Mouse (Mus musculus) liver, embryonic 11.5 days (tissue): ENCODE data around the gene Taldo1. TPM values are rescaled to one million over a fixed set of nuclear protein-coding genes. Genes with fewer than 3 reads are reported as not detected.
"Not testable (repeated sequence)": the region's sequence is repeated elsewhere in the genome, so short reads cannot be mapped to it uniquely, and the experiment has no call there.

ENCODE experiments used
- ATAC-seq: fragments of 200-750 bp; cut with Nextera tagmentation; replicated peaks from 2 replicates; pipeline ENCODE4 v1.8.0; 2017; ENCODE audit warnings: moderate number of reproducible peaks, mild to moderate bottlenecking, moderate TSS enrichment, moderate library complexity; ENCODE audit not compliant: low FRiP score
- DNase-seq: peaks from one replicate; pipeline ENCODE4 v3.0.0-alpha.2; 2017; ENCODE audit warnings: low spot score
- H3K27ac ChIP-seq: fragments of 300-500 bp; sonication (generic); 2 replicates; pipeline ENCODE4 v1.5.1; 2014; ENCODE audit warnings: mild to moderate bottlenecking, low read depth, low read length, control low read depth
- H3K27me3 ChIP-seq: fragments of 300-500 bp; sonication (generic); replicated peaks from 2 replicates; pipeline ENCODE4 v1.6.1; 2014; ENCODE audit warnings: low read length, mixed read lengths; ENCODE audit not compliant: control insufficient read depth, insufficient read depth
- H3K36me3 ChIP-seq: fragments of 300-500 bp; sonication (generic); 2 replicates; pipeline ENCODE4 v1.6.1; 2014; ENCODE audit warnings: mild to moderate bottlenecking, low read length, moderate library complexity, mixed read lengths; ENCODE audit not compliant: control insufficient read depth, insufficient read depth
- H3K4me1 ChIP-seq: fragments of 300-500 bp; sonication (generic); replicated peaks from 2 replicates; pipeline ENCODE4 v1.6.1; 2014; ENCODE audit warnings: low read length, mixed read lengths; ENCODE audit not compliant: control insufficient read depth, insufficient read depth
- H3K4me2 ChIP-seq: fragments of 300-500 bp; sonication (generic); 2 replicates; pipeline ENCODE4 v1.6.1; 2014; ENCODE audit warnings: mild to moderate bottlenecking, control low read depth, moderate library complexity
- H3K4me3 ChIP-seq: fragments of 300-500 bp; sonication (generic); 2 replicates; pipeline ENCODE4 v1.5.1; 2014; ENCODE audit warnings: low read depth, low read length, control low read depth
- H3K9ac ChIP-seq: fragments of 300-500 bp; sonication (generic); 2 replicates; pipeline ENCODE4 v1.6.1; 2014; ENCODE audit warnings: low read depth, low read length, control low read depth
- H3K9me3 ChIP-seq: fragments of 300-500 bp; sonication (generic); 2 replicates; pipeline ENCODE4 v1.6.1; 2016; ENCODE audit warnings: low read length, inconsistent platforms, mixed read lengths; ENCODE audit not compliant: control insufficient read depth
- WGBS: fragments of 180-500 bp; shearing (Covaris S2); extraction: QIAGEN DNeasy Blood & Tissue Kit; methylation state at CpG from one replicate; pipeline ENCODE4 v1.1.7; 2014; 5-methylcytosine and 5-hydroxymethylcytosine counted together
- polyA plus RNA-seq: library from polyadenylated mRNA; unstranded; fragments of >200 nt; fragmentation: Nextera tagmentation; extraction: Ambion mirVana; gene quantifications from 2 replicates; pipeline ENCODE4 v1.2.1, GENCODE M21; 2014

Gene Taldo1
- polyA plus RNA-seq, 1 experiment from 2014 or later: 442 TPM

GRCm38 (mm10) chr7:141392552-141393222 lies 688 bp downstream of the Taldo1 start:
- ATAC-seq (peak; percentile 29), DNase-seq (peak; percentile 45)
- Histone ChIP-seq H3K27me3 (no peaks in the 10 kb centered on the region), H3K36me3 (peaks cover 4% of the 10 kb centered on the region; the same call in 1 of the 2 replicates), H3K9ac (peak overlapping the region; percentile 74), H3K4me1 (peaks cover 50% of the 10 kb centered on the region), H3K4me3 (peak overlapping the region; percentile 75), H3K4me2 (peak overlapping the region; percentile 96), H3K27ac (peak overlapping the region; percentile 90), H3K9me3 (no peaks in the 10 kb centered on the region)
- 26% methylated on average over 9 of the region's 9 CpGs for WGBS

- Histone ChIP-seq H3K9me3 (no peaks in the 10 kb centered on the region), H3K4me3 (peak overlapping the region; percentile 18; the same call in 1 of the 2 replicates), H3K4me2 (peak overlapping the region; percentile 96), H3K27me3 (no peaks in the 10 kb centered on the region), H3K36me3 (peaks cover 10% of the 10 kb centered on the region), H3K27ac (peak overlapping the region; percentile 90), H3K9ac (0 out of 2 replicates have a peak overlapping the region, but pooled peaks have one; percentile 15), H3K4me1 (peaks cover 36% of the 10 kb centered on the region)
- ATAC-seq (peak; percentile 49), DNase-seq (no peak)
- 38% methylated on average over 7 of the region's 7 CpGs for WGBS
Observed at GRCm38 (mm10) chr7:141394158-141394557, 2.2 kb downstream of the Taldo1 start.

GRCm38 (mm10) chr7:141394771-141395170 lies 2.8 kb downstream of the Taldo1 start:
- Histone ChIP-seq H3K36me3 (peaks cover 13% of the 10 kb centered on the region), H3K9ac (no peak overlapping the region), H3K4me1 (peaks cover 31% of the 10 kb centered on the region), H3K4me3 (no peak overlapping the region), H3K9me3 (no peaks in the 10 kb centered on the region), H3K4me2 (peak overlapping the region; percentile 96), H3K27me3 (no peaks in the 10 kb centered on the region), H3K27ac (no peak overlapping the region)
- WGBS: 16% methylated on average over 6 of the region's 6 CpGs
- ATAC-seq (no peak), DNase-seq (peak; percentile 81)

GRCm38 (mm10) chr7:141395348-141395747 lies 3.3 kb downstream of the Taldo1 start:
- H3K9me3 ChIP-seq: no peaks in the 10 kb centered on the region
- 60% methylated on average over 1 of the region's 1 CpGs for WGBS
- H3K4me2 ChIP-seq: no peak overlapping the region
- ATAC-seq (no peak), DNase-seq (no peak)
- H3K27me3 ChIP-seq: no peaks in the 10 kb centered on the region
- H3K4me1 ChIP-seq: peaks cover 26% of the 10 kb centered on the region
- no peak overlapping the region for H3K4me3 ChIP-seq
- H3K9ac ChIP-seq: no peak overlapping the region
- no peak overlapping the region for H3K27ac ChIP-seq
- H3K36me3 ChIP-seq: peaks cover 19% of the 10 kb centered on the region

- peak; percentile 45 for DNase-seq
- Histone ChIP-seq H3K4me3 (no peak overlapping the region), H3K4me1 (no peaks in the 10 kb centered on the region), H3K36me3 (peaks cover 43% of the 10 kb centered on the region), H3K4me2 (no peak overlapping the region), H3K9ac (no peak overlapping the region), H3K27me3 (no peaks in the 10 kb centered on the region), H3K9me3 (no peaks in the 10 kb centered on the region), H3K27ac (no peak overlapping the region)
- 52% methylated on average over 5 of the region's 5 CpGs for WGBS
- ATAC-seq: peak; percentile 67
Observed at GRCm38 (mm10) chr7:141403305-141403704, 11.3 kb downstream of the Taldo1 start.

- Histone ChIP-seq H3K36me3 (peaks cover 35% of the 10 kb centered on the region), H3K27ac (no peak overlapping the region), H3K9me3 (no peaks in the 10 kb centered on the region), H3K4me1 (no peaks in the 10 kb centered on the region), H3K27me3 (no peaks in the 10 kb centered on the region), H3K4me3 (no peak overlapping the region), H3K9ac (no peak overlapping the region), H3K4me2 (no peak overlapping the region)
- DNase-seq (no peak), ATAC-seq (no peak)
- 78% methylated on average over 4 of the region's 4 CpGs for WGBS
Observed at GRCm38 (mm10) chr7:141405466-141405865, 13.5 kb downstream of the Taldo1 start.

GRCm38 (mm10) chr7:141407670-141408069 lies 15.7 kb downstream of the Taldo1 start:
- H3K36me3 ChIP-seq: peaks cover 18% of the 10 kb centered on the region
- H3K9me3 ChIP-seq, DNase-seq, H3K4me2 ChIP-seq, ATAC-seq, H3K27ac ChIP-seq, H3K4me3 ChIP-seq, H3K27me3 ChIP-seq, H3K9ac ChIP-seq, H3K4me1 ChIP-seq: not testable (repeated sequence)
- 94% methylated on average over 7 of the region's 7 CpGs for WGBS

- peaks cover 9% of the 10 kb centered on the region for H3K36me3 ChIP-seq
- H3K9ac ChIP-seq: no peak overlapping the region
- WGBS: 19% methylated on average over 11 of the region's 11 CpGs
- peak; percentile 74 for DNase-seq
- H3K27ac ChIP-seq: no peak overlapping the region
- no peak overlapping the region for H3K4me3 ChIP-seq
- H3K4me1 ChIP-seq: peaks cover 8% of the 10 kb centered on the region
- H3K9me3 ChIP-seq: no peaks in the 10 kb centered on the region
- H3K4me2 ChIP-seq: no peak overlapping the region
- peak; percentile 69 for ATAC-seq
- no peaks in the 10 kb centered on the region for H3K27me3 ChIP-seq
Observed at GRCm38 (mm10) chr7:141408833-141409232, 16.8 kb downstream of the Taldo1 start.

GRCm38 (mm10) chr7:141410631-141411030 lies 18.6 kb downstream of the Taldo1 start:
- DNase-seq (no peak), ATAC-seq (no peak)
- Histone ChIP-seq H3K9me3 (no peaks in the 10 kb centered on the region), H3K27ac (no peak overlapping the region), H3K4me2 (no peak overlapping the region), H3K36me3 (peaks cover 9% of the 10 kb centered on the region), H3K4me3 (no peak overlapping the region), H3K27me3 (no peaks in the 10 kb centered on the region), H3K9ac (no peak overlapping the region), H3K4me1 (peaks cover 14% of the 10 kb centered on the region)
- WGBS: 91% methylated on average over 8 of the region's 8 CpGs
